ENCODE assay signal across 20 mouse cellular contexts in the genomic region with DNA sequence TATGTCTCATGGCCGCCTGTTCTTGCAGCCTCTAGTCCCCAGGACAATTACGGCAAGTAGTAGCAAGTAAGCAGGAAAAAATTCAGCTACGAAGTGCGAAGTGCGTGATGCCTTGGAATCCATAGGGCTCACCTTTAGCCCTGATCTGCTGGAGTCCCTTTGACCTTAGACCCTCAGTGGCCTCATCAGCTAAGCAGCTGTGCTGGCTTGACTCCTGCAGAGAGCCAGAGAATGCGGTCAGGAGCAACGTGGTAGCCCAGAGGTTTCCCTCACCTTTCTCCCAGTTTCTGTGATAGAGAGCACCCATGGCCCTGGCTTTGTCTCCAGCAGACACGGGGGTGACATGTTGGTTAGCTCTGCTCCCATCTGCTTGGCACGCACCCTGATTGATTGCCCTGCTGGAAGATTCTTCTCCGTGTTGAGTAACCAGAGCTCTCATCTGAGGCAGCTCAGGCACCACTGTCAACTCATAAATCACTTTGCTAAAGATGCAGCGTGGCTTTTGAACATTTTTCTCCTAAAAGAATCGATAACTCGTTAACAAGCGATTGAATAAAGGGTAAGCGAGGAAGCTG. TPM values are rescaled to one million over a fixed set of nuclear protein-coding genes. Genes with fewer than 3 reads are reported as not detected.
A peak's percentile ranks its signal among the peaks of the same experiment; 100 is the strongest.
DNase-seq lines count a peak whose midpoint lies in the region; ATAC-seq and TF ChIP-seq lines count a peak whose summit lies in the region.
"Had no signal": no experiment of that assay in that cellular context is flagged by ENCODE, and none has a peak within 500 bp of the region (broad histone marks: within the 10 kb centered on the region; RNA-seq: fewer than 3 reads in every experiment).

No protein-coding gene starts in this region.

- no peaks in the 10 kb centered on the region for H3K9me3 ChIP-seq in intestine, postnatal 0 days (ENCODE audit: control insufficient read depth)
- H3K9me3 ChIP-seq in intestine, embryonic 15.5 days = no peaks in the 10 kb centered on the region
- H3K9me3 ChIP-seq: embryonic facial prominence, embryonic 15.5 days; heart, embryonic 12.5 days; limb, embryonic 13.5 days; midbrain, embryonic 15.5 days; stomach, embryonic 15.5 days had no signal

- peak; percentile 16; the same call in 1 of the 2 replicates for ATAC-seq in intestine, postnatal 0 days
- no peak for ATAC-seq in intestine, embryonic 15.5 days
- ATAC-seq in CD4-positive, CD25-positive, alpha-beta regulatory T cell, adult 4 months = no peak
- ATAC-seq: midbrain, embryonic 15.5 days had no signal

- no peaks in the 10 kb centered on the region for H3K27me3 ChIP-seq in intestine, postnatal 0 days (replicated peaks; ENCODE audit: control insufficient read depth, insufficient read depth, low read length)
- 0 out of 2 replicates have a peak, but pooled peaks cover 2% of the 10 kb centered on the region for H3K27me3 ChIP-seq in intestine, embryonic 15.5 days (replicated peaks)
- H3K27me3 ChIP-seq: embryonic facial prominence, embryonic 15.5 days; midbrain, embryonic 15.5 days; stomach, embryonic 15.5 days had no signal

- H3K27ac ChIP-seq in intestine, postnatal 0 days (ENCODE audit: low read depth, low read length) = no peak overlapping the region
- H3K27ac ChIP-seq in intestine, embryonic 15.5 days = no peak overlapping the region
- H3K27ac ChIP-seq: embryonic facial prominence, embryonic 15.5 days; kidney, postnatal 0 days; limb, embryonic 13.5 days; midbrain, embryonic 15.5 days; stomach, embryonic 15.5 days had no signal

- H3K36me3 ChIP-seq in intestine, postnatal 0 days (ENCODE audit: control insufficient read depth, insufficient read depth) = no peaks in the 10 kb centered on the region
- H3K36me3 ChIP-seq in intestine, embryonic 15.5 days = no peaks in the 10 kb centered on the region
- H3K36me3 ChIP-seq: embryonic facial prominence, embryonic 15.5 days; heart, embryonic 12.5 days; limb, embryonic 13.5 days; midbrain, embryonic 15.5 days; stomach, embryonic 15.5 days had no signal

- no peak overlapping the region for H3K4me3 ChIP-seq in intestine, postnatal 0 days (ENCODE audit: low read depth, low read length)
- no peak overlapping the region for H3K4me3 ChIP-seq in intestine, embryonic 15.5 days (replicated peaks)
- H3K4me3 ChIP-seq: embryonic facial prominence, embryonic 15.5 days; heart, embryonic 12.5 days; limb, embryonic 13.5 days; midbrain, embryonic 15.5 days; stomach, embryonic 15.5 days had no signal

- H3K4me2 ChIP-seq in intestine, postnatal 0 days (replicated peaks; ENCODE audit: low read depth) = no peak overlapping the region
- H3K4me2 ChIP-seq in intestine, embryonic 15.5 days (replicated peaks) = no peak overlapping the region
- H3K4me2 ChIP-seq: embryonic facial prominence, embryonic 15.5 days; heart, embryonic 12.5 days; limb, embryonic 13.5 days; midbrain, embryonic 15.5 days; stomach, embryonic 15.5 days had no signal

- no peaks in the 10 kb centered on the region for H3K4me1 ChIP-seq in intestine, postnatal 0 days (replicated peaks; ENCODE audit: control insufficient read depth, insufficient read depth, low read length)
- peaks cover 4% of the 10 kb centered on the region; the same call in 1 of the 2 replicates for H3K4me1 ChIP-seq in intestine, embryonic 15.5 days (replicated peaks)

- 44% methylated on average over 15 of the region's 15 CpGs for WGBS in intestine, postnatal 0 days
- WGBS in intestine, embryonic 15.5 days = 41% methylated on average over 15 of the region's 15 CpGs

- DNase-seq in cerebellum, postnatal 10 days = peak; percentile 46 to 60
- no peak for DNase-seq in cerebellum, adult 8-10 months
- peak; percentile 43 for DNase-seq in adrenal gland, adult 8-10 months
- peak; percentile 65 for DNase-seq in mesoderm, embryonic 11.5 days (ENCODE audit: low read depth, low spot score)
- DNase-seq in spleen, adult 12 weeks (ENCODE audit: low spot score) = no peak
- DNase-seq: cerebellum, adult 2 months; gastrocnemius, postnatal 36 days; heart, postnatal 4 days; kidney, adult 11 months; lung, adult 2 months; lung, postnatal 4 days had no signal

- TF ChIP-seq CTCF in intestine, postnatal 0 days (IDR thresholded peaks at IDR 0.05; ENCODE audit: low read depth) = no peak

- H3K9ac ChIP-seq in intestine, postnatal 0 days (ENCODE audit: low read depth, low read length) = no peak overlapping the region
- no peak overlapping the region for H3K9ac ChIP-seq in intestine, embryonic 15.5 days
- H3K9ac ChIP-seq: embryonic facial prominence, embryonic 15.5 days; heart, embryonic 12.5 days; limb, embryonic 13.5 days; midbrain, embryonic 15.5 days; stomach, embryonic 15.5 days had no signal

RNA-seq across cellular contexts. Expression of a gene that starts 12.9 kb away (rescaled TPM):
- polyA plus RNA-seq in intestine, postnatal 0 days (2015; fragmentation: Nextera tagmentation; extraction: Ambion mirVana) = 0.14 and 0.16 TPM in 2 replicates
- polyA plus RNA-seq in intestine, embryonic 15.5 days (2015; fragmentation: Nextera tagmentation; extraction: Ambion mirVana) = 0.09 TPM in 1 of 2 replicates, not detected in the other
- total RNA-seq in adrenal gland, adult 8-10 months (2022) = 1 to 10 TPM in 2 of 4 experiments, under 1 TPM in 1, not detected in 1; 0.49 to 2.4 (median 1.2) TPM
- not detected for polyA plus RNA-seq in CD4-positive, CD25-positive, alpha-beta regulatory T cell, adult 4 months (2017; shearing (Covaris generic))
- total RNA-seq: gastrocnemius, postnatal 36 days; heart, postnatal 4 days had no signal
- polyA plus RNA-seq: heart, embryonic 12.5 days had no signal

RNA-seq across cellular contexts. Expression of a gene that starts 42.1 kb away (rescaled TPM):
- 0.48 and 0.71 TPM in 2 replicates for polyA plus RNA-seq in intestine, postnatal 0 days (2015; fragmentation: Nextera tagmentation; extraction: Ambion mirVana)
- polyA plus RNA-seq in intestine, embryonic 15.5 days (2015; fragmentation: Nextera tagmentation; extraction: Ambion mirVana) = 4.5 and 4.6 TPM in 2 replicates
- total RNA-seq in adrenal gland, adult 8-10 months (2022) = 1 to 10 TPM; 1.0 to 2.6 (median 2.2) TPM
- polyA plus RNA-seq in CD4-positive, CD25-positive, alpha-beta regulatory T cell, adult 4 months (2017; shearing (Covaris generic)) = 1 to 10 TPM; 3.8 to 7.2 TPM

Comparison
In these comparisons a context has a peak if more than half of its experiments do, and no peak if none do; other contexts are left out.
1. DNase-seq: peak in cerebellum, postnatal 10 days (2 of 2), adrenal gland, adult 8-10 months (single experiment) and mesoderm, embryonic 11.5 days (single experiment); none in cerebellum, adult 8-10 months (single experiment) and spleen, adult 12 weeks (single experiment).